Mouse (Mus musculus) cerebellum, adult (tissue): ENCODE measurements at regions not wholly inside any gene's neighbourhood (a gene's known extent, or its start where the extent isn't known, plus 50 kb on each side); places are given as distances from the start of the nearest gene placed in this dataset.

ENCODE experiments used
- ATAC-seq: cut with Nextera tagmentation; 2 replicates; pipeline ENCODE4 v1.9.2; 2017; ENCODE audit warnings: mild to moderate bottlenecking, moderate library complexity, mixed read lengths; ENCODE audit not compliant: insufficient number of reproducible peaks, low FRiP score, low TSS enrichment

GRCm38 (mm10) chr10:39316533-39316932 is 52.1 kb upstream of the Fyn start:
- ATAC-seq = no peak

DNA sequence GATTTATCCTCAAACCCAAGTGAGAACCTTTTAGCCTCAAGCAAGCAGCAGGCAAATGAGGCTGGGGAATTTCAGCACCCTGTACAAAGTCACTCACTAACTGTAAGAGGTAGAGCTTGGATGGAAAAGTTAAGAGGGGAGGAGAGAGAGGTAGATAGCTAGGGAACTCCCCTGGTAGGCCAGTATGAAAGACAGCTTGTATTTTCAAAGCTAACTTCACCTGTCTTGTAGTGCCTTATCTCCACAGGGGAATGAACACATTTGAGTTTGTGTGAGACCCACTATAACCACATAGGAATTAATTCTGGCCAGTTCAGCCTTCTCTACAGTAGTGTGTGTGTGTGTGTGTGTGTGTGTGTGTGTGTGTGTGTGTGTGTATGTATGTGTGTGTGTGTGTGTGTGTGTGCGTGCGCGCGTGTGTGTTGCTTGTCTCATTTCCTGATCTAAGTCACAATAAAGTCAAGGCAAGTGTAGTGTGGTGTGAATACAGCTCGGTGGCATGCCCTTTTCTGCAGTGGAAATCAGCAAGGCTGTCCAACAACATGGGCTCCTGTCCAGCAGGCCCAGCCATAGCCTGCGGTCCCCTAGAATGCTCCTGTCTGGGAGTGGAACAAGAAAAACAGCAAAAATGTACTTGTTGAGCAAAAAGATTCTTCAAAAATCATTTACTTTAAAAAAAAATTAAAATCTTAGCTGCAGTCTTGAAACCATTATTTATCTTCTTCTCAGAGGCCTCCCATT is 53.1 kb upstream of the Fyn start:
- no peak for ATAC-seq

DNA sequence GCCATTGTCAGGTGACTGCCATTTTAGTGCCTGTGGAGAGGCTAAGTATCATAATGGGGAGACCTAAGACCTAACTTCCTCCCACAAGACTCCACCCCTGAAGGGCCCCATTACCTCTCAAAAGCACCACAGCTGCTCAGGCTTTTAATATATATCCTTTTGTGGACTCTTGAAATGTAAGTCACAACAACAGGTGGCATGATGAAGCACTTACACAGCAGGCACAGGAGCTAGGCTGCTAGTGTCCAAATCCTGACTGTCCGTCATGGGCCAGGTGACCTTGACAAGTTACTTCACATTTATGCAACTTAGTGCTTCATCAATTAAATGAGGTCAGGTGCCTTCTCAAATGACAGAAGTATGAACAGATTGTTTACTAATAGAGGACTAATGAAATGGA is 57.2 kb upstream of the Fyn start:
- ATAC-seq = no peak

DNA sequence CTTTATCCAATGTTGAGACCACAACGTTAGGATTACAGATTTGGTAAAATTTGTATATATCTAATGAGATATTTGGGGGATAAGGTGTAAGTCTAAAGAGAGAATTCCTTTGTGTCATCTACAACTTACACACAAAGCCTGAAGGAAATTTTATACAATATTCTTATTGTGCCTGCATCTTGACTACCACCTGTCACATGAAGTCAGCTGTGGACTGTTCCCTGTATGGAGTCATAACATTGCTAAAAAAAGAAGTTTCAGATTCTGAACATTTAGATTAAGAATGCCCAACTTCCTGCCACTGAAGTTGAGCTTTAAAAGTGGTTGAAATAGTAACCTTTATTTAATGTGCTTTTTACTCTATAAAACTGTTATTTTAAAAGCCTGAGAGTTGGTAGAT is 60.1 kb upstream of the Fyn start:
- no peak for ATAC-seq

GRCm38 (mm10) chr10:39292703-39293496 is 75.8 kb upstream of the Fyn start:
- no peak for ATAC-seq

- 0 out of 2 replicates have a peak, but pooled peaks have one; percentile 6 for ATAC-seq
Observed at GRCm38 (mm10) chr10:39291747-39292198, 76.9 kb upstream of the Fyn start.

DNA sequence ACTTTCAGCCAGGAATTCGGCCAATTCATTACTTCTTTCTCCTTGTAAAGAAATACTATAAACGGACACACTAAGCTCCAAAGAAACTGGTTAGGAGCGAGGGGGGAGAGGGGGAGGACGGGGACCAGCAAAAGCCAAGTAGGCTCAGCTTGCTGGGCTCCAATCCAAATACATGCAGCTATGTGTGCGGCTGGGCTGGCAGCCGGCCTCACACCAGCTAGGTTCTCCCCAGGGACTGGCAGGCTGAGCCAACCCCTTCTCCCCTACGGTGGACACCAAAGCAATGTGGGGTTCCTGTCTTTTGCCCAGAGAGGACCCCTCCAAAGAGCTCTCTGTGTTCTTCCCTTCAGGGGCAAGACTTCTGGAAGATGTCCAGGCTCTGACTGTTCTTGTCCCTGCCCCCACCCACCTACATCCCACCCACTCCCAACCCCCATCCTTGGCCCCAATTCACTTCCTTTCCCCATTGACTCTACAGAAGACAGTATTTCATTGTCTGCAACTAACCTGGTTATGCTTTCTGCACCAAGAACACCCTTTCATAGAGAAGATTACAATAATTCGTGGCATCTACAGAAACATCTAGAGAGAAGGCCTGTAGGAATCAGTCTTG is 77.4 kb upstream of the Fyn start:
- ATAC-seq = peak; percentile 52; the same call in 1 of the 2 replicates

GRCm38 (mm10) chr10:39290245-39290644 is 78.4 kb upstream of the Fyn start:
- no peak for ATAC-seq

GRCm38 (mm10) chr10:39280366-39281000 is 88.2 kb upstream of the Fyn start:
- ATAC-seq = no peak

- ATAC-seq = no peak
Observed at GRCm38 (mm10) chr10:39274202-39274601, 94.5 kb upstream of the Fyn start.

- no peak for ATAC-seq
Observed at GRCm38 (mm10) chr10:39273426-39273825, 95.2 kb upstream of the Fyn start.

DNA sequence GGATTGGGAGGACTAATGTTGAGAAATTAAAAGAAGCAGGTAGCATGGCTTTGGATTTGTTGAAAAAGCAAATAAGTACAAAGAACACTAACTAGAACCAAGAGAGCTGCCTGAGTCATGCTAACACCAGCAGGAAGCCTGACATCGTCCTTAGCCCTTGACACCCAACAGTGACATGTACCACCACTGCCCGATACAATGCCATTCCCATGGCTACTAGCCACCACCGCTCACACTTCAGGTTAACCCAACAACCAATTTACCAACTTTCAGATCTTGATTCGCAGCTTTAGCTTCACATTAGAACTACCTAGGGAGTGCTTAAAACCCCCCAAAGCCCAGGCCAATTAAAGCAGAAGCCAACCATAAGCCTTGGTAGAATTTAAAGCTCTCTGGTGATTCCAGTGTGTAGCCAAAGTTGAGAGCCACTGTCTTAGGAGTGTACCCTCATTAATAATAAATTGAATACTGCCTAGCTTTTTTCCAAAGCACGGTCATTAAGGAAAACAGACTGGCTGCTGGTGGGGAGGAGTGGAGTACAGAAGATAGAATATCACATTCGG is 96.2 kb upstream of the Fyn start:
- ATAC-seq = no peak

DNA sequence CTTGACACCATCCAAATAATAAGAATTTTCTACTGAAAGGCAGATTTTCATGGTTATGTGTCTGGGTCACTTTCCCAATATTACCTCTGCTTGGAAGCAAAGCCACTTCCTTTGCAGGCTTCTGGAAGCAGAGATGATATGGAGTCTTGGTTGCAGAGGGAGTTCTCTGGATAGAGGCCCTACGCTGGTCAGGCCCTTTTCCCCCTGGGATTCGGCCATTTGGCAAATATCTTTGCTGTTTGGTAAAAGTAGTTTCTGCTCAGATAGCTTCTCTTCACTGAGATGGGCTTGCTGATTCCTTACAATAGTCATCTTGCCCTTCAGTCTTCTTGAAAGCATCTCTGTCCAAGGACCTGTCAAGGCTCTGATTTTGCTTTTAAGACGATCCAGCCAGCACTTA is 98.2 kb upstream of the Fyn start:
- ATAC-seq = no peak

DNA sequence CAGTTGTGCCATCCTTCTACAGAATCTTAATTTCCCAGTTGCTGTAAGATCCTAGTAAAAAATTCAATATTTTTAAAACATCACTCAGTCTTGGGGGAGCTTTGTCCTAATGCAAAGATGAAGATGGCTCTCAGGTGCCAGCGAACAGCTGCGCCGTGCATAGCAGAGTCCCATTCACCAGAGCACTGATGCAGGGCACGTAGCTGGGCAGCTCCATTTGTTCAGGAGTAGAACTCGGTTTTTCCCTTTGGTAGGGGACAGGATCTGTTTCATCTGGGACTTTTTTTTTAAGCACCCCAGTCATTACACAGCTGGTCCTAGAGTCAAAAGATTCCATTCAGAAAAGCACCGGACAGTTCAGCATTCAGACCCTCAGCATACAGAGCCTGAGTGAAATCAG is 101.4 kb upstream of the Fyn start:
- ATAC-seq = no peak

DNA sequence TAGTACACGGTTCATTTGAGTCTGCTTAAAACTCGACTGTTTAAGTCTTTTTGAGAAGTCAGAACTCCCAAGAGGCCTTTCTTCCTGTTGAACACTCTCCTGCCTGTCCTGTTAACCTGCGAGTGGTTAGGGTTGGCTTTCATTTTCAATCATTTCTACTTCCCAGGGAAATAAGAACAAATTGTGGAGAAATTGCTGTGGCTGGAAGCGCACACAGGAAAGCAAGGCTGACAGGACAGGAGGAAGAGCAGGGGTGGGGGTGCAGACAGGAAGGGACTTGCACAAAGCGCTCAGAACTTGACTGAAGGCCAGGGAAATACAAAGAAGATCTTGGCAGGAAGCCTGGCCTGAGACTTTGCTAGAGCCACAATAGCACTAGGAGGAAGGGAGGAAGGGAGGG is 102.2 kb upstream of the Fyn start:
- ATAC-seq = peak; percentile 64

GRCm38 (mm10) chr10:39262466-39262865 is 98.9 kb upstream of the Ccn6 start:
- ATAC-seq = no peak

DNA sequence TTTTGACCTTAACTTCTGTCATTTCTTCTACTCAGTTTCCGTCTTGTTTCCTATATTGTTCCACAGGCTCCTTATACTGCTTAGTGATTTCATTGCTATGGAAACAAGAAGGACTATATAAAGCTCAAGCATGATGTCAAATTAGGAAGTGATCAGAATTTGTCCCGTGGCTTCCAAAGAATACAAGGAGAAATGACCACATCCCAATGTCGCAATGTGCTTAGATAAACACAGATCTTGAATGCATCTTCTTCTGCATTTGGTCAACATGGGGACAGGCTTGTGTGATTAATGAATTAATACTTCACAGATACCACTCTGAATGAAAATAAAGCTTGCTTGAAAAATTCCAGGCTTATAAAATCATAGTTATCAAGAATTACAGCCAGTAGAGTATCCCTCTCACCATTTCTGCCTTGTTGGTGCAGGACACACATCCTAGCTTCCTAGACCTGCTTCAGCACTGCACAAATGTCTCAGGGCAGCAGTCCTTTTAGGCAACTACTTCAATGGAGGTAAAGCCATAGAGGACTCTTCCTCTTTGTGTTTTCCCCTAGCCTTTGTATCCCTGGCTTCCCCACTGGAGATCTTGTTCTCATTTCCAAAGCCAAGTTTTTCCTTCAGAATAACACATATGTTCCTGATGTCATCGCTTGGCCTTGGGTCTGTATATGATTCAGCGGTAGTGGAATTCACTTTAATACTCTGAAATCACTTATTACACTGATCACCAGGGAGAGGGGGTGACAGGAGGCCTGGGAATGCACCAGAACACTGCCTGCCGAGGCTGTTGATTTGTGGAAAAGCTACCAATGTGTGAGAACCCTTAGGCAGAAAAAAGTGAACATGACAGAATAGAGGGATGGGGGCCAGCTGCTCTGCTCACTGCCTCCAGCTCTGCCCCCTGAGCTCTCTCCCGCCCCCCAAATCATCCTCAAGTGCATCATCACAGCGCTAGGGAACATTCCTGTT is 97.9 kb upstream of the Ccn6 start:
- ATAC-seq = no peak

- no peak for ATAC-seq
Observed at GRCm38 (mm10) chr10:39260061-39260460, 96.5 kb upstream of the Ccn6 start.

- no peak for ATAC-seq
Observed at GRCm38 (mm10) chr10:39257371-39258154, 94.0 kb upstream of the Ccn6 start.
